Mouse (Mus musculus) embryonic facial prominence, embryonic 13.5 days (tissue): ENCODE results near the gene Grin2c. TPM values are rescaled to one million over a fixed set of nuclear protein-coding genes. Genes with fewer than 3 reads are reported as not detected.
A peak's percentile ranks its signal among the peaks of the same experiment; 100 is the strongest.

Experiments
- ATAC-seq: fragments of 200-750 bp; cut with Nextera tagmentation; 2 replicates; pipeline ENCODE4 v1.8.0; 2017; ENCODE audit warnings: low read depth; ENCODE audit not compliant: insufficient number of reproducible peaks, insufficient read depth, low FRiP score, low TSS enrichment
- H3K27ac ChIP-seq: fragments of 300-500 bp; sonication (generic); 2 replicates; pipeline ENCODE4 v1.5.1; 2015; ENCODE audit warnings: moderate library complexity, mild to moderate bottlenecking, inconsistent platforms
- H3K27me3 ChIP-seq: fragments of 300-500 bp; sonication (generic); 2 replicates; pipeline ENCODE4 v1.6.1; 2015; ENCODE audit warnings: mild to moderate bottlenecking, inconsistent platforms
- H3K36me3 ChIP-seq: fragments of 300-500 bp; sonication (generic); 2 replicates; pipeline ENCODE4 v1.6.1; 2015; ENCODE audit warnings: mild to moderate bottlenecking, inconsistent platforms
- H3K4me1 ChIP-seq: fragments of 300-500 bp; sonication (generic); 2 replicates; pipeline ENCODE4 v1.6.1; 2015; ENCODE audit warnings: inconsistent platforms
- H3K4me2 ChIP-seq: fragments of 300-500 bp; sonication (generic); 2 replicates; pipeline ENCODE4 v1.6.1; 2015; ENCODE audit warnings: moderate library complexity, mild to moderate bottlenecking, inconsistent platforms
- H3K4me3 ChIP-seq: fragments of 300-500 bp; sonication (generic); 2 replicates; pipeline ENCODE4 v1.5.1; 2015; ENCODE audit warnings: mild to moderate bottlenecking, inconsistent platforms
- H3K9ac ChIP-seq: fragments of 300-500 bp; sonication (generic); 2 replicates; pipeline ENCODE4 v1.6.1; 2015; ENCODE audit warnings: mild to moderate bottlenecking, inconsistent platforms
- H3K9me3 ChIP-seq: fragments of 300-500 bp; sonication (generic); 2 replicates; pipeline ENCODE4 v1.6.1; 2016; ENCODE audit warnings: inconsistent platforms
- WGBS: fragments of 180-500 bp; shearing (Covaris S2); methylation state at CpG from one replicate; pipeline ENCODE4 v1.1.7; 2015; ENCODE audit warnings: mixed read lengths; 5-methylcytosine and 5-hydroxymethylcytosine counted together
- polyA plus RNA-seq: library from polyadenylated mRNA; unstranded; fragments of >200 nt; fragmentation: Nextera tagmentation; extraction: Ambion mirVana; gene quantifications from 2 replicates; pipeline ENCODE4 v1.2.1, GENCODE M21; 2015

Gene Grin2c
- polyA plus RNA-seq, 1 experiment from 2014 or later = not detected

DNA sequence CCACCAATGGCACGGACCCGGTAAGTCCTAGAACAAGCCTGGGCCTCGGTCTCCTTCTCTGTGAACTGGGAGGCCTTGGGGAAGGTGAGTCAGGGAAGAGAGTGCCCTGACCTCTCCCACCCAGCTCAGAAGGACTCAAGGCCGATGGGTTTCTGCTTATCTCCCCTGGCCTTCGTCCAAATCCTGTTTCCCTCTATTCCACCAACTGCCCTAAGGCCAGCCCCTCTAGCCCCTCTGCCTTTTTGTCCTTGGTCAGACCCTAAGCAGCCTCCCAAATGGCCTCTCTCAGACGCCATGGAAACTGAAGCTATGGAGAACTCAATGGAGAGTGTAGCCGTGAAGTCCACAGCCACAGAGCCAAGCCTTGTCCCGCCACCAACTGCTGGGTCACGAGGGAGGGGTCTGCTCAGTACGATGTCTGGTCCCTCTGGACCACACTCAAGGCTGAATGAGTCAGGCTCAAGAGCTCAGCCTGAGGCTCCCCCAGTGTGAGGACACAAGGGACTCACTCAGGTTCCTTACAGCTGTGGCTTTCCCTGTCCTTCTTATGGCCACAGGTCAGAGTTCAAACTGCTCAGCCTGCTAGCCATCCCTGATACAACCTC, 6.0 kb upstream of the Grin2c start:
- Histone ChIP-seq H3K4me3 (no peak overlapping the region), H3K27me3 (peaks cover 17% of the 10 kb centered on the region), H3K4me2 (no peak overlapping the region), H3K4me1 (peaks cover 16% of the 10 kb centered on the region), H3K9ac (no peak overlapping the region), H3K27ac (no peak overlapping the region), H3K36me3 (peaks cover 20% of the 10 kb centered on the region), H3K9me3 (no peaks in the 10 kb centered on the region)
- 83% methylated on average over 10 of the region's 10 CpGs for WGBS
- no peak for ATAC-seq

DNA sequence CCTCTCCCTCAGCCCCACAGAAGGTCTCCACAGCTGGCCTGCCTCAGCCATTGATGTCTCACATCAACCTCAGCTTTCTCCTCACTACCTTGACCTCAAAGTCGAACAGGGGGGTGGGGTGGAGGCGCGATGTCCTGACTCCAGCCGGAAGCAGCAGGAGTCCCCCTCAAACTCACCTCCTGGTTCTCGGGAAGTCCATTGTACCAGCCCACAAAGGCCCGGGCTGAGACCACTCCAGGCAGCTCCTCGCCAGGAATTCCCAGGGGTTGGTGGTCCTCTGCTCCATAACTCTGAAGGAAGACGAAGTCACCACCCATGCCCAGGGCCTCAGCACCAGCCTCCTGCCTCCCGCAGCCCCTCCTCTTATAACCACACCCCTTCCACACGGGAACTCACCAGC, 4.4 kb upstream of the Grin2c start:
- H3K36me3 ChIP-seq = peaks cover 21% of the 10 kb centered on the region
- no peak overlapping the region for H3K4me2 ChIP-seq
- H3K4me1 ChIP-seq = peaks cover 20% of the 10 kb centered on the region
- H3K27me3 ChIP-seq = peaks cover 33% of the 10 kb centered on the region
- no peaks in the 10 kb centered on the region for H3K9me3 ChIP-seq
- ATAC-seq = no peak
- H3K27ac ChIP-seq = no peak overlapping the region
- WGBS = 70% methylated on average over 10 of the region's 10 CpGs
- H3K4me3 ChIP-seq = no peak overlapping the region
- no peak overlapping the region for H3K9ac ChIP-seq

DNA sequence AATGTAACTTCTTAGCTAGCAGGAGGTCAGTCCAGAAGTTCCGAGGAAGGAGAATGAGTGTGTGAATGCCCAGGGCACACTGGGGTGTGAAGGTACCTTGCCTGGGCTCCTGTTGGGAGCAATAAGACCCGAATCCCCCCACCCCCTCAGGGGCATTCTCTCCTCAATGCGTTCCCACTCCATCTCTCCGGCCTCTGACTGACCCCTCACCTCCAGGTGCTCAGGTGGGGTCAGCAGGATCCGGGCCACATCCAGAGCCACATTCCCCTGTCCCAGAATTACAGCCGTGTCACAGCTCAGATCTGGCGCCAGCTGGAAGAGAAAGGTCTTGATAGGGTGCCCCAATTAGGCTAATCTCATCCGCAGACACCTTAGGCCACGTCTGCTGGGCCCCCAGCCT, 4.0 kb upstream of the Grin2c start:
- Histone ChIP-seq H3K4me3 (no peak overlapping the region), H3K27ac (no peak overlapping the region), H3K9ac (no peak overlapping the region), H3K9me3 (no peaks in the 10 kb centered on the region), H3K27me3 (peaks cover 37% of the 10 kb centered on the region), H3K4me1 (peaks cover 21% of the 10 kb centered on the region), H3K36me3 (peaks cover 21% of the 10 kb centered on the region), H3K4me2 (no peak overlapping the region)
- WGBS = 77% methylated on average over 9 of the region's 9 CpGs
- no peak for ATAC-seq

DNA sequence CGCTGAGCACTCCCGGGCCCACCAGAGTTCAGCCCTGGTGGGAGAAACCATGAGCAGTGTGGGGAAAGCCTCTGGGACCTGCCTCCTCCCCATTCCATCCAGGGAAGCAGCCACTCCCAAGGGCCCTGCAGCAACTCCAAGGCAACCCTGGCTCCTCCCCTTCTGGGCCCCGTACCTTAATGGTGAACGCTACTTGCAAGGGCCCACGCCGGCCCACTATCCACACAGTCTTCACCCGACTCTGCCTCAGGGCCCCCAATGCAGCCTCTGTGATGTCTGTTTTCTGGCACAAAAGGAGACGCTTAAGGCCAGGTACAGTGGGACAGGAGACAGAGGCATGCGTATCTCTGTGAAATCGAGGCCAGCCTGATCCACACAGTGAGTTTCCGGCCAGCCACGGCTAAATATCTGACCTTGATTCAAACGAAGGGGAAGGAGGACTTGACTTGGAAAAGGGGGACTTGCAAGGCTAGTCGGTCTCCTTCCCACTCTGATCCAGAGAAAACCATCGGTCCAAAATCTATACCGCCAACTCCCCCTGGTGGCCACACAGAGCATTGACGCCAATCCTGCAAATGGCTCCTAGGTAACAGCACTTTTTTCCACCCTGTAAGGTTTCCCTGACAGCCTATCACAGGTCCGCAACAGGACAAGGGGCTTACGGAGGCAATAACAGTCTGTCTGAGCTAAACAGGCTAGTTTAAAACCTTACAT, 3.3 kb upstream of the Grin2c start:
- Histone ChIP-seq H3K36me3 (peaks cover 21% of the 10 kb centered on the region), H3K27ac (no peak overlapping the region), H3K4me3 (no peak overlapping the region), H3K9ac (no peak overlapping the region), H3K9me3 (no peaks in the 10 kb centered on the region), H3K4me1 (peaks cover 16% of the 10 kb centered on the region), H3K4me2 (no peak overlapping the region), H3K27me3 (peaks cover 44% of the 10 kb centered on the region)
- WGBS = 27% methylated on average over 19 of the region's 19 CpGs
- ATAC-seq = peak; percentile 21; the same call in 1 of the 2 replicates

DNA sequence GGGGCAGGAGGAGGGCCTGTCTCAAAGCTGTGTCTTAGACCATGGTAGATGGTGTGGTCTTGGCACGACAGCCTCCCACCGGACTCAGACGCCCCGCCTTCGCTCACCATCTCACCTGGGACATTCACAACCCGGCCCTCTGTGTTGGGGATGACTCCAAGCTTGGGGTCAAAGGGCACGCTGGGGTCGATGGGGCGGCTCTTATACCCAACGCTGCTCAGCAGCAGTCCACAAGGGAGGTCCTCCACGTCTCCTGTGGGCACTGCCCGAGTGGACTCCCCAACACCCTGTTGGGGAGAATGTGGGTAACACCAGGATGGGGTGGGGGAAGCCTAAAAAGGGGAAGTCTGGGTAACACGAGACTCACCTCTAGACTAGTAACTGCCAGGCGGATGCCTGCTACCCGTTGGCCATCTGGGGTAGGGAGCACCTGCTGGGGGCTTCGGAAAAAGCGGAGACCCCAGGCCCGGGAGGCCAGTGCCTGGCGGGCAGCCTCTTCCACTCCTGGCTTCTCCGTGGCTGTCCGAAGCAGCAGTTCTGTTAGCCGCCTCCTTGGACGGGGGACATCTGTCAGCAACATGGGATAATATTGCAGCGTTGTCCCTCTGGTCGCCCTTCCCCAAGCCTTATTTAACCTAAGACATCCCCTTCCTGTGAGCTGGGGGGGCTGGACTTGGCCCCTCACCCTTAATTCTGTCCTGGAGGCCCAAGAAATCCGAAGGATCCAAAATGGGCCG, 2.5 kb upstream of the Grin2c start:
- Histone ChIP-seq H3K4me3 (no peak overlapping the region), H3K9ac (no peak overlapping the region), H3K9me3 (no peaks in the 10 kb centered on the region), H3K4me1 (peaks cover 19% of the 10 kb centered on the region), H3K4me2 (no peak overlapping the region), H3K27me3 (peaks cover 52% of the 10 kb centered on the region), H3K36me3 (peaks cover 21% of the 10 kb centered on the region), H3K27ac (no peak overlapping the region)
- no peak for ATAC-seq
- WGBS = 89% methylated on average over 27 of the region's 27 CpGs

DNA sequence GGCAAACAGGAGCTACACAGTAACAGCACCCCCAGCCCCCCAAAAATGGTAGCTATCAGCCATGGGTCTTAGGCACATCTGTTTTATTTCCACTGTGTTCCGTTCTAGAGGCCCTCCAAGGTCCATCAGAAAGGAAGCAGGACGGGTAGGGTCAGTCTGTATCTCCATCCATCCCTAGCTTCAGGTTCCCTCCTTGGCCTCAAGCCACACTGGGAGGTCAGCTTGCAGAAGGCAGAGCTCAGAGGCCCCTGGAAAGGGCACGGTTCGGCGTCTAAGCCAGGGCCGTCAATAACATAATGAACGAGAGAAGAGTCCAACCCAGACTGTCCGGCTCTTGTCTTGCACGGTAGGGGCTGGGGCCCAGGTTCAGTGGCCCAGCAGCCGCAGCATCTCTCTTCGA, 915 bp upstream of the Grin2c start:
- WGBS = 74% methylated on average over 11 of the region's 11 CpGs
- Histone ChIP-seq H3K36me3 (peaks cover 21% of the 10 kb centered on the region), H3K4me3 (no peak overlapping the region), H3K4me1 (peaks cover 19% of the 10 kb centered on the region), H3K27me3 (peaks cover 68% of the 10 kb centered on the region), H3K9ac (no peak overlapping the region), H3K9me3 (no peaks in the 10 kb centered on the region), H3K27ac (no peak overlapping the region), H3K4me2 (no peak overlapping the region)
- no peak for ATAC-seq

DNA sequence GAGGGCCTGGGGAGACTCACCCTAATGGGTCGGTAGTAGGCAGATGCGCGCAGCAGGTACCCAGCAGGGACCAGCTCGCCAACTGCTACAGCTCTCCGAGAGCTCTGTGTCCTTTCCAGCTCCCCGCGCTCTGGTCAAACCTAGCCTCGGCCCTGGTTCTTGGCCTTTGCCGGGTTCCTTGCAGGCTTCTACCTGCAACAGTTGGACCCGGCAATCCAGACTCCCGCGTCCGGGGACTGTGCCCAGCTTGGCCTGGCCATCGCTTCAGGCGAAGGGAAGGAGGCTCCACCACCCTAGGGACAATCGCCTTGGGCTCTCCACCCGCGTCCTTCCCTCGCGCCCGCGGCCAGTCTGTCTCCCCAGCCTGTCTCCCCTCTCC, 654 bp downstream of the Grin2c start:
- H3K27ac ChIP-seq = no peak overlapping the region
- H3K4me3 ChIP-seq = peak overlapping the region; percentile 46
- H3K27me3 ChIP-seq = peaks cover 83% of the 10 kb centered on the region
- H3K9ac ChIP-seq = peak overlapping the region; percentile 63; the same call in 1 of the 2 replicates
- H3K4me2 ChIP-seq = peak overlapping the region; percentile 78
- no peak for ATAC-seq
- H3K9me3 ChIP-seq = no peaks in the 10 kb centered on the region
- 2% methylated on average over 22 of the region's 22 CpGs for WGBS
- H3K36me3 ChIP-seq = peaks cover 21% of the 10 kb centered on the region
- H3K4me1 ChIP-seq = peaks cover 19% of the 10 kb centered on the region

GRCm38 (mm10) chr11:115265771-115266399, 1.2 kb downstream of the Grin2c start:
- 3% methylated on average over 20 of the region's 20 CpGs for WGBS
- Histone ChIP-seq H3K4me3 (peak overlapping the region; percentile 30), H3K9me3 (no peaks in the 10 kb centered on the region), H3K4me1 (peaks cover 19% of the 10 kb centered on the region), H3K27ac (no peak overlapping the region), H3K27me3 (peaks cover 88% of the 10 kb centered on the region), H3K9ac (no peak overlapping the region), H3K36me3 (peaks cover 19% of the 10 kb centered on the region), H3K4me2 (no peak overlapping the region; the same call in 1 of the 2 replicates)
- ATAC-seq = no peak

DNA sequence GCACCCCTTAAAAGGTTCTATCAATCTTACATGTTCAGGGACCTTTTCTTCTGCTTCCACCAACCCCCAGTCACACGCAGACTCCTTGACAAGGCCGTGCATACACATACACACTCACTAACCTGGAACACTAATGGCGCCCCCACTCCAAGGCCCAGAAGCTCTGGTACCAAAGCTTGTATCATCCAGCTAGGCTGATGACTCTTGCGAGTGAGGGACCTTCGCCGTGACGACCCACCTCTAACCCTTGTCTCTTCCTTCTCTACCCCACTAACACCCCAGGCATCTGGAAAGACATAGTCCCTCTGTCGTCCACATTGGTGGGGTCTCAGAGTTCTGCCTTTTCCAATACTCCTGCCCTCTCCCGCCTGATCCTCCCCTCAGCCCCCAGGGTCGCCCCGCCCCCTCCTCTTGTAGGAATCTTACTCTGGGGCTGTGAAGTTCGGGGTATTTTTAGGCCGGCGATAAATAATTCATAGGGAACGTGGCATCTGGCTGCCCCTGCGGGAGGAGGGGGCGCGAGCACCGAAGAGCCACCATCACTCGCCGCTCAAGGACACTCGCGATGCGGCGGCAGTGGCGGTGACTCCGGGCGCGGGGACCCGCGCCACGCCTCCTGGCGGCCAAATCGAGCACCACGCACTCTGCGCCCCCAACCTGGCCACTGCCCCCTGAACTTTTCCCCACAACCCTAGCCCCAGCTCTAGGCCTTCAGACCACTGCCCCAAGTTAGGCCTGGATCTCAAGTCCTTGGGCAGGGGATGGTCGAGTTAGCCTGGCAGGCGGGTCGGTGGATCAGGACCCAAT, 2.0 kb downstream of the Grin2c start:
- ATAC-seq = no peak
- 5% methylated on average over 39 of the region's 39 CpGs for WGBS
- peak overlapping the region; percentile 57 for H3K4me2 ChIP-seq
- 0 out of 2 replicates have a peak overlapping the region, but pooled peaks have one; percentile 2 for H3K9ac ChIP-seq
- H3K9me3 ChIP-seq = no peaks in the 10 kb centered on the region
- peaks cover 19% of the 10 kb centered on the region for H3K4me1 ChIP-seq
- H3K36me3 ChIP-seq = peaks cover 17% of the 10 kb centered on the region
- H3K27me3 ChIP-seq = peaks cover 97% of the 10 kb centered on the region
- H3K27ac ChIP-seq = no peak overlapping the region
- peak overlapping the region; percentile 30 for H3K4me3 ChIP-seq

- peaks cover 19% of the 10 kb centered on the region for H3K4me1 ChIP-seq
- ATAC-seq = no peak
- 62% methylated on average over 7 of the region's 7 CpGs for WGBS
These were observed 2.7 kb downstream of the Grin2c start for GRCm38 (mm10) chr11:115264136-115264861.

More at GRCm38 (mm10) chr11:115264136-115264861, 2.7 kb downstream of the Grin2c start:
- no peak overlapping the region for H3K4me3 ChIP-seq
- peaks cover 100% of the 10 kb centered on the region for H3K27me3 ChIP-seq
- H3K9me3 ChIP-seq = no peaks in the 10 kb centered on the region
- peaks cover 14% of the 10 kb centered on the region for H3K36me3 ChIP-seq
- H3K27ac ChIP-seq = no peak overlapping the region
- H3K9ac ChIP-seq = no peak overlapping the region
- H3K4me2 ChIP-seq = no peak overlapping the region
